Mouse (Mus musculus): ENCODE data around the gene Abhd4. TPM values are rescaled to one million over a fixed set of nuclear protein-coding genes. Genes with fewer than 3 reads are reported as not detected.
A peak's percentile ranks its signal among the peaks of the same experiment; 100 is the strongest.

The Abhd4 gene
- total and polyA plus RNA-seq, 2 experiments = 22.1 to 38.4 TPM

GRCm38 (mm10) chr14:54211755-54212154 lies 42.2 kb upstream of the Abhd4 start:
- Histone ChIP-seq H3K79me2 (ENCODE audit: control insufficient read depth, insufficient read depth, low read length) (no peaks in the 10 kb centered on the region), H3K4me1 (ENCODE audit: control insufficient read depth, insufficient read depth, low read length) (0 out of 2 replicates have a peak, but pooled peaks cover 2% of the 10 kb centered on the region), H3K36me3 (ENCODE audit: control insufficient read depth, insufficient read depth, low read length) (no peaks in the 10 kb centered on the region), H3K27ac (replicated peaks; ENCODE audit: insufficient read depth, low read depth, low read length) (no peak overlapping the region), H3K4me3 (ENCODE audit: insufficient read depth, low read depth, low read length) (no peak overlapping the region), H3K9ac (ENCODE audit: low read depth, low read length) (no peak overlapping the region), H3K27me3 (ENCODE audit: control insufficient read depth, insufficient read depth, low read length) (no peaks in the 10 kb centered on the region)
- TF ChIP-seq CTCF (IDR thresholded peaks at IDR 0.05; ENCODE audit: low read depth, low read length) (no peak), POLR2A (IDR thresholded peaks at IDR 0.05; ENCODE audit: extremely low read depth, insufficient read depth, low read length) (no peak)
- DNase-seq (ENCODE audit: extremely low read depth, low read depth, low spot score) = no peak
- 85% methylated on average over 5 of the region's 5 CpGs for WGBS

- H3K27ac ChIP-seq (replicated peaks; ENCODE audit: insufficient read depth, low read depth, low read length) = no peak overlapping the region
- no peak for TF ChIP-seq POLR2A (IDR thresholded peaks at IDR 0.05; ENCODE audit: extremely low read depth, insufficient read depth, low read length)
- TF ChIP-seq CTCF (IDR thresholded peaks at IDR 0.05; ENCODE audit: low read depth, low read length) = no peak
- H3K36me3 ChIP-seq (ENCODE audit: control insufficient read depth, insufficient read depth, low read length) = no peaks in the 10 kb centered on the region
- H3K79me2 ChIP-seq (ENCODE audit: control insufficient read depth, insufficient read depth, low read length) = no peaks in the 10 kb centered on the region
- no peak overlapping the region for H3K4me3 ChIP-seq (ENCODE audit: insufficient read depth, low read depth, low read length)
- WGBS = 94% methylated on average over 2 of the region's 2 CpGs
- no peak overlapping the region for H3K9ac ChIP-seq (ENCODE audit: low read depth, low read length)
- no peaks in the 10 kb centered on the region for H3K27me3 ChIP-seq (ENCODE audit: control insufficient read depth, insufficient read depth, low read length)
- H3K4me1 ChIP-seq (ENCODE audit: control insufficient read depth, insufficient read depth, low read length) = 0 out of 2 replicates have a peak, but pooled peaks cover 2% of the 10 kb centered on the region
- no peak for DNase-seq (ENCODE audit: extremely low read depth, low read depth, low spot score)
Observed at GRCm38 (mm10) chr14:54213734-54214133, 40.3 kb upstream of the Abhd4 start.

GRCm38 (mm10) chr14:54214477-54214876 lies 39.5 kb upstream of the Abhd4 start:
- Histone ChIP-seq H3K36me3 (ENCODE audit: control insufficient read depth, insufficient read depth, low read length) (no peaks in the 10 kb centered on the region), H3K27ac (replicated peaks; ENCODE audit: insufficient read depth, low read depth, low read length) (0 out of 2 replicates have a peak overlapping the region, but pooled peaks have one; percentile 31), H3K27me3 (ENCODE audit: control insufficient read depth, insufficient read depth, low read length) (no peaks in the 10 kb centered on the region), H3K9ac (ENCODE audit: low read depth, low read length) (no peak overlapping the region), H3K4me1 (ENCODE audit: control insufficient read depth, insufficient read depth, low read length) (0 out of 2 replicates have a peak, but pooled peaks cover 2% of the 10 kb centered on the region), H3K79me2 (ENCODE audit: control insufficient read depth, insufficient read depth, low read length) (no peaks in the 10 kb centered on the region), H3K4me3 (ENCODE audit: insufficient read depth, low read depth, low read length) (no peak overlapping the region)
- TF ChIP-seq POLR2A (IDR thresholded peaks at IDR 0.05; ENCODE audit: extremely low read depth, insufficient read depth, low read length) (no peak), CTCF (IDR thresholded peaks at IDR 0.05; ENCODE audit: low read depth, low read length) (no peak)
- peak; percentile 19 for DNase-seq (ENCODE audit: extremely low read depth, low read depth, low spot score)
- 55% methylated on average over 2 of the region's 2 CpGs for WGBS

GRCm38 (mm10) chr14:54214901-54215300 lies 39.1 kb upstream of the Abhd4 start:
- no peak for DNase-seq (ENCODE audit: extremely low read depth, low read depth, low spot score)
- 0 out of 2 replicates have a peak, but pooled peaks cover 2% of the 10 kb centered on the region for H3K4me1 ChIP-seq (ENCODE audit: control insufficient read depth, insufficient read depth, low read length)
- no peak overlapping the region for H3K4me3 ChIP-seq (ENCODE audit: insufficient read depth, low read depth, low read length)
- WGBS = 78% methylated on average over 10 of the region's 10 CpGs
- H3K27ac ChIP-seq (replicated peaks; ENCODE audit: insufficient read depth, low read depth, low read length) = peak overlapping the region; percentile 31; the same call in 1 of the 2 replicates
- H3K79me2 ChIP-seq (ENCODE audit: control insufficient read depth, insufficient read depth, low read length) = no peaks in the 10 kb centered on the region
- no peak for TF ChIP-seq CTCF (IDR thresholded peaks at IDR 0.05; ENCODE audit: low read depth, low read length)
- TF ChIP-seq POLR2A (IDR thresholded peaks at IDR 0.05; ENCODE audit: extremely low read depth, insufficient read depth, low read length) = no peak
- H3K36me3 ChIP-seq (ENCODE audit: control insufficient read depth, insufficient read depth, low read length) = no peaks in the 10 kb centered on the region
- no peaks in the 10 kb centered on the region for H3K27me3 ChIP-seq (ENCODE audit: control insufficient read depth, insufficient read depth, low read length)
- H3K9ac ChIP-seq (ENCODE audit: low read depth, low read length) = no peak overlapping the region

GRCm38 (mm10) chr14:54216126-54216525 lies 37.9 kb upstream of the Abhd4 start:
- DNase-seq (ENCODE audit: extremely low read depth, low read depth, low spot score) = peak; percentile 64
- no peak overlapping the region for H3K27ac ChIP-seq (replicated peaks; ENCODE audit: insufficient read depth, low read depth, low read length)
- H3K27me3 ChIP-seq (ENCODE audit: control insufficient read depth, insufficient read depth, low read length) = no peaks in the 10 kb centered on the region
- no peak overlapping the region for H3K4me3 ChIP-seq (ENCODE audit: insufficient read depth, low read depth, low read length)
- H3K4me1 ChIP-seq (ENCODE audit: control insufficient read depth, insufficient read depth, low read length) = 0 out of 2 replicates have a peak, but pooled peaks cover 2% of the 10 kb centered on the region
- no peaks in the 10 kb centered on the region for H3K79me2 ChIP-seq (ENCODE audit: control insufficient read depth, insufficient read depth, low read length)
- TF ChIP-seq CTCF (IDR thresholded peaks at IDR 0.05; ENCODE audit: low read depth, low read length) (no peak), POLR2A (IDR thresholded peaks at IDR 0.05; ENCODE audit: extremely low read depth, insufficient read depth, low read length) (no peak)
- no peaks in the 10 kb centered on the region for H3K36me3 ChIP-seq (ENCODE audit: control insufficient read depth, insufficient read depth, low read length)
- 46% methylated on average over 7 of the region's 7 CpGs for WGBS
- no peak overlapping the region for H3K9ac ChIP-seq (ENCODE audit: low read depth, low read length)

- Histone ChIP-seq H3K27ac (replicated peaks; ENCODE audit: insufficient read depth, low read depth, low read length) (no peak overlapping the region), H3K4me1 (ENCODE audit: control insufficient read depth, insufficient read depth, low read length) (0 out of 2 replicates have a peak, but pooled peaks cover 2% of the 10 kb centered on the region), H3K9ac (ENCODE audit: low read depth, low read length) (no peak overlapping the region), H3K79me2 (ENCODE audit: control insufficient read depth, insufficient read depth, low read length) (no peaks in the 10 kb centered on the region), H3K27me3 (ENCODE audit: control insufficient read depth, insufficient read depth, low read length) (no peaks in the 10 kb centered on the region), H3K4me3 (ENCODE audit: insufficient read depth, low read depth, low read length) (no peak overlapping the region), H3K36me3 (ENCODE audit: control insufficient read depth, insufficient read depth, low read length) (no peaks in the 10 kb centered on the region)
- TF ChIP-seq CTCF (IDR thresholded peaks at IDR 0.05; ENCODE audit: low read depth, low read length) (no peak), POLR2A (IDR thresholded peaks at IDR 0.05; ENCODE audit: extremely low read depth, insufficient read depth, low read length) (no peak)
- 90% methylated on average over 1 of the region's 1 CpGs for WGBS
- DNase-seq (ENCODE audit: extremely low read depth, low read depth, low spot score) = no peak
Observed at GRCm38 (mm10) chr14:54218233-54218632, 35.8 kb upstream of the Abhd4 start.
